Mouse (Mus musculus): ENCODE measurements around the gene Clint1. TPM values are rescaled to one million over a fixed set of nuclear protein-coding genes. Genes with fewer than 3 reads are reported as not detected.

The Clint1 gene
- polyA plus RNA-seq, 1 experiment from 2014 or later = 103 TPM

DNA sequence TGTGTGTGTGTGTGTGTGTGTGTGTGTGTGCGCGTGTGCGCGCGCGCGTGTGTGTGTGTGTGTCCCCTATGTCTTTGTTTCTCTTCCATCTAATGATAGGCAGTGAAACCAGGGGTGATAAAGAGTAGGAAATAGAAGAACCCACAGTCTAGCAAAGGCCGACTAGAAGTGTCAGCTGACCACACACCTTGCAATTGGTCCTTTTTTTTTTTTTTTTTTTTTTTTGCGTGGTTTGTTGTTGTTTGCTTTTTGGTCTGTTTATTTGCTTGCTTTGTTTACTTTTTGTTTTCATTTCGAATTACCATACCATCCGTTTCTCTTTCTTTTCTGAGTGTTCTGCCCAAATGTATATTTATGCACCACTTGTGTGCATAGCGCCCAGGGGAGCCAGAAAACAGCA, 3.6 kb upstream of the Clint1 start:
- 85% methylated on average over 12 of the region's 12 CpGs for WGBS
- H3K4me1 ChIP-seq (replicated peaks) = peaks cover 26% of the 10 kb centered on the region
- no peaks in the 10 kb centered on the region for H3K9me3 ChIP-seq
- ATAC-seq (ENCODE audit: insufficient number of reproducible peaks, insufficient read depth, low FRiP score, low TSS enrichment, low read depth) = no peak
- no peak overlapping the region for H3K4me3 ChIP-seq (replicated peaks)
- no peak overlapping the region for H3K9ac ChIP-seq (replicated peaks)
- no peak overlapping the region for H3K4me2 ChIP-seq
- H3K27ac ChIP-seq = 0 out of 2 replicates have a peak overlapping the region, but pooled peaks have one; percentile 12
- H3K27me3 ChIP-seq = no peaks in the 10 kb centered on the region
- 0 out of 2 replicates have a peak, but pooled peaks cover 2% of the 10 kb centered on the region for H3K36me3 ChIP-seq

DNA sequence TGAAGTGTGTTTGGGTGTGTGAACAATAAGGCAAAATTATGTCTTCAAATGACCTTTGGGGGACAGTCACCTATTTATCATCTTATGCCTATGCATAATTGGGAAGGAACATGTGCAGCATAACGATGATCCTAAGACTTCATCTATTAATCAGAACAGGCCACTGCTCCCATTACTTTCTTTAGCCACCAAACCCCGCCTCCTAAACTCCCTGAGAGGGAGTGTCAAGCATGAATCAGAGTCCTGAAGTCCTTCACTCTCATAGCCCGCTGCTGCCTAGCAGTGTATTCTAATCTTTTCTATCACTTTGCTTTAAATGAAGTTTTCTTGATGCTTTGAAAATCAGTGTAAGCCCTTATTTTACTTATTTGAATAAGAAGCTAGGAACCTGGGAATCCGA, 2.6 kb upstream of the Clint1 start:
- no peaks in the 10 kb centered on the region for H3K27me3 ChIP-seq
- no peak overlapping the region for H3K27ac ChIP-seq
- peaks cover 30% of the 10 kb centered on the region for H3K4me1 ChIP-seq (replicated peaks)
- no peaks in the 10 kb centered on the region for H3K9me3 ChIP-seq
- H3K9ac ChIP-seq (replicated peaks) = no peak overlapping the region
- no peak for ATAC-seq (ENCODE audit: insufficient number of reproducible peaks, insufficient read depth, low FRiP score, low TSS enrichment, low read depth)
- H3K36me3 ChIP-seq = peaks cover 10% of the 10 kb centered on the region; the same call in 1 of the 2 replicates
- WGBS = 84% methylated on average over 4 of the region's 4 CpGs
- H3K4me3 ChIP-seq (replicated peaks) = no peak overlapping the region
- H3K4me2 ChIP-seq = no peak overlapping the region

DNA sequence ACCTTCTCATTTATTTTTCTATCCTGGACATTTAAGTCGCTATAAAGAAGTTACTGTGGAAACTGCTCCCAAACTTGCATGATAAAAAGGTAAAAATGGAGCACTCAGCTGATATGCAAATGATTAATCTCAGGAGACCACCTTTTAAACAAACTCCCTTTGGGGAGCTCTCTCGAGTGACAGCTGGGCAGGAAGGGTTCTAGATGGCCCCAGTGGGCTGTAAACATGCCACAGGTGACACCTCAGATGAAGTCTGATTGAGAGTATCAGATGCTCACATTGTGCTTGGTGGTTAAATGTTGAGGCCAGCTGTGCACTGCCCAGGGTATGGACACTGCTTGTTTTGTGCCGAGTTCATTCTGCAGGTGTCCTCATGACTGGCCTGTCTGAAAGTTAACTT, 2.0 kb upstream of the Clint1 start:
- peaks cover 15% of the 10 kb centered on the region; the same call in 1 of the 2 replicates for H3K36me3 ChIP-seq
- no peak overlapping the region for H3K4me2 ChIP-seq
- WGBS = 49% methylated on average over 3 of the region's 3 CpGs
- H3K27me3 ChIP-seq = no peaks in the 10 kb centered on the region
- H3K4me3 ChIP-seq (replicated peaks) = no peak overlapping the region
- H3K9me3 ChIP-seq = no peaks in the 10 kb centered on the region
- no peak overlapping the region for H3K27ac ChIP-seq
- H3K4me1 ChIP-seq (replicated peaks) = peaks cover 33% of the 10 kb centered on the region
- no peak for ATAC-seq (ENCODE audit: insufficient number of reproducible peaks, insufficient read depth, low FRiP score, low TSS enrichment, low read depth)
- H3K9ac ChIP-seq (replicated peaks) = no peak overlapping the region

DNA sequence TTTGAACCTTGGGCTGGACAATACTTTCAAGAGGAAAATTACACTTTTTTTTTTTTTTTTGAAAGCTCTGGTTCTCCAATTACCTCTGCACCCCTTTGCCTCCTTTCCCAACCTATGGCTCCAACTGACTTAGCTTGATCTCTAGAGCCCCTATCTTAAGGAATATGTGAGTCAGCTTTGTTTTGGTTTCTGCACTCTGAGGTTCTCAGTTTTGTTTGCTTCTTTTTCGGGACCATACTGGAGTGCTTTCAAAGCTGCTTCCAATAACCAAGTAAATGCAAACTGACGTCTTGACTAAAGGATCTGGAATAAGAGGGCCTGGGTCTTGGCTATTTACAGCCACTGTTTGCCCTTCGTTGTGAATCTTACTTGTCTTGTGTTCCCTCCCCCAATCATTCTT, 1.5 kb upstream of the Clint1 start:
- H3K4me2 ChIP-seq = no peak overlapping the region
- 38% methylated on average over 3 of the region's 3 CpGs for WGBS
- peaks cover 36% of the 10 kb centered on the region for H3K4me1 ChIP-seq (replicated peaks)
- no peak overlapping the region for H3K27ac ChIP-seq
- H3K9me3 ChIP-seq = no peaks in the 10 kb centered on the region
- H3K4me3 ChIP-seq (replicated peaks) = no peak overlapping the region
- ATAC-seq (ENCODE audit: insufficient number of reproducible peaks, insufficient read depth, low FRiP score, low TSS enrichment, low read depth) = no peak
- peaks cover 15% of the 10 kb centered on the region; the same call in 1 of the 2 replicates for H3K36me3 ChIP-seq
- H3K9ac ChIP-seq (replicated peaks) = no peak overlapping the region
- H3K27me3 ChIP-seq = no peaks in the 10 kb centered on the region

DNA sequence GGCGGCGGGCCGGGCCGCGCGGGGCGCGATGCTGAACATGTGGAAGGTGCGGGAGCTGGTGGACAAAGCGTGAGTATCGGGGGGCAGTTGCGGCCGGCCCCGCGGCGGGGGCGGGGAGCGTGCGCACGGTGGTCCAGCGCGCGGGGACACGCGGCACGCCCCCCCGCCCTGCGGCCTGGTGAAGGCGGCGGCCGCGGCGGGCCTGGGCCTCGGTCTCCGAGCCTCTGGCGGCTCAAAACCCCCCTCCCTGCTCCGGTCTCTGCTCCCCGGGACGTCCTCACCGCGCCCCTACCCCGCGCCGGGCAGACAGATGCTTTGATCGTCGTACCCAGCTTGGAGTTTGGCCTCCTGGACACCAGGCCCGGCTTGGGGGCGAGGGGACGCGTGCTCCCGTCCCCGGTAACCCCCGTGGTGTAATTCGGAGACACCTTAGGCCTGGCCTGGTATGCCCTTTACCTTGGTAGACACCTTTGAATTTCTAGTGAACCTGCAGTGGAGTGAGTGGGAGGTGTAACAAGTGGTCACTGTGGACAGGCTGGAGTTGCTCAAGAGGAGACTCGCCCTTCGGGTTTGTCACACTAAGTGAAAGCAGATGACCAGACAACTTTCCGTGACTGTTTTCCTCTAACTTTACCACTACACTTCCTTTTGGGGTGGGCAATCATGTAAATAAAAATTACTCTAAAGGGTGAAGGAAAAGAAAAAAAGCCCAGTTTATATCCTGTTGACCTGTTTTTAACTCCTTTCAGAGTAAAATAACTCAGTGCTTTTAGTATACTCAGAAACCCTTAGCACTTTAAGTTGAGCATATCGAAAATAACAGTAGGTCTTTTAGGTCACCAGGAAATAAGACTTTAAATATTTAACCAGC, 508 bp downstream of the Clint1 start:
- 1% methylated on average over 36 of the region's 58 CpGs for WGBS
- H3K27ac ChIP-seq = peak overlapping the region; percentile 84
- peak overlapping the region; percentile 100 for H3K4me3 ChIP-seq (replicated peaks)
- H3K4me1 ChIP-seq (replicated peaks) = peaks cover 36% of the 10 kb centered on the region
- peaks cover 26% of the 10 kb centered on the region; the same call in 1 of the 2 replicates for H3K36me3 ChIP-seq
- H3K9ac ChIP-seq (replicated peaks) = peak overlapping the region; percentile 94
- H3K9me3 ChIP-seq = no peaks in the 10 kb centered on the region
- peak; percentile 64 for ATAC-seq (ENCODE audit: insufficient number of reproducible peaks, insufficient read depth, low FRiP score, low TSS enrichment, low read depth)
- H3K27me3 ChIP-seq = no peaks in the 10 kb centered on the region
- H3K4me2 ChIP-seq = peak overlapping the region; percentile 64

DNA sequence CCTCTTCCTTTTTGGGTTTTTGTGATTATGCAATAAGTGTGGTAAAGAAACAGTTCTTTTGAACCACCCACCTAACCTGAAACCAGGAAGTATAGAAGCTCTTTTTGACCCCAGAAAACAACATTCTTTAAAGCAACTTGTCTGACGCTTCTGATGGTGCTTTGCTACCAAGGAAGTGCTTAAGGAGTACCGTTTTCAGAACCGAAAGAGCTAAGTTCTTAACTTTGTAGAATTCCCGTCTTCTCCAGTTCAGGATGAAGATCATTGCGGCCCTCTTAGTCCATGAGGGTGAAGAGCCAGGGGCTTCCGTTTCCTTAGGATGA, 1.1 kb downstream of the Clint1 start:
- peak overlapping the region; percentile 64 for H3K4me2 ChIP-seq
- WGBS = 71% methylated on average over 6 of the region's 6 CpGs
- ATAC-seq (ENCODE audit: insufficient number of reproducible peaks, insufficient read depth, low FRiP score, low TSS enrichment, low read depth) = no peak
- peaks cover 30% of the 10 kb centered on the region for H3K4me1 ChIP-seq (replicated peaks)
- peaks cover 28% of the 10 kb centered on the region; the same call in 1 of the 2 replicates for H3K36me3 ChIP-seq
- H3K9ac ChIP-seq (replicated peaks) = peak overlapping the region; percentile 94; the same call in 1 of the 2 replicates
- no peak overlapping the region for H3K27ac ChIP-seq
- H3K9me3 ChIP-seq = no peaks in the 10 kb centered on the region
- no peaks in the 10 kb centered on the region for H3K27me3 ChIP-seq
- H3K4me3 ChIP-seq (replicated peaks) = peak overlapping the region; percentile 100

DNA sequence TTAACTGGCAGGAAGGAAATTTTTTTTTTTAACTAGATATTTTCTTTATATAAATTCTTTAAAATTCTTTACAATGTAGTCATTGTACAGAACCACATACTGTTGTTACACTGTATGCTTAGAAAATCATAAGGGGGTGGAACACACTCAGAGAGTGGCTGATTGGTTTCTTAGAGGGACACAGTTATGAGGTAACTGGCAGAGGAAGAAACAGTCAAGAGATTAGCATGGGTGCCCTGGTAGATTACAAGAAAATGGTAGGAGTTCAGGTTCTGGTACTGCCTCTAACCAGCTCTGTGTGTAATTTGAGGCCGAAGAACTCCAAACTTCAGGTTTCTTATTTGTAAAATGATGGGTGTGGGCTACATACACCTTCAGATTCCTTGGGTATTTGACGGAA, 2.1 kb downstream of the Clint1 start:
- no peak for ATAC-seq (ENCODE audit: insufficient number of reproducible peaks, insufficient read depth, low FRiP score, low TSS enrichment, low read depth)
- H3K36me3 ChIP-seq = peaks cover 37% of the 10 kb centered on the region; the same call in 1 of the 2 replicates
- H3K9ac ChIP-seq (replicated peaks) = no peak overlapping the region
- H3K4me1 ChIP-seq (replicated peaks) = peaks cover 28% of the 10 kb centered on the region
- 95% methylated on average over 2 of the region's 2 CpGs for WGBS
- no peaks in the 10 kb centered on the region for H3K27me3 ChIP-seq
- no peaks in the 10 kb centered on the region for H3K9me3 ChIP-seq
- H3K4me2 ChIP-seq = peak overlapping the region; percentile 64; the same call in 1 of the 2 replicates
- H3K4me3 ChIP-seq (replicated peaks) = no peak overlapping the region
- no peak overlapping the region for H3K27ac ChIP-seq

DNA sequence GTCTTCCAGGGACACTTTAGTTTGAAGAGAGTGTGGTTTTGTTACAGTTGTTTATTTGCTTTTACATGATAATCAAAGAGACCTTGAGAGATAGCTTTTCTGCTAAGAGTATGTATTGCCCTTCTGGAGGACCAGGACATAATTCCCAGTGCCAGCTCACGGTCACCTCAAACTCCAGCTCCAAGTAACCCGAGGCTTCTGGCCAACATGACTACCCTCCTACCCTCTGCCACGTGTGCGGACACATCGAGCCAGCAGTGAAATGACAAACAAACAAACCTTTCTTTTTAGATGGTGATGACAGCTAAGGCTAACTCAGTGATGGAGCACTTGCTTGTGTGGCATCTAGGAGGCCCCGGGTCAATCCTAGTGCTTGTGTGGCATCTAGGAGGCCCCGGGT, 2.5 kb downstream of the Clint1 start:
- H3K4me2 ChIP-seq = no peak overlapping the region
- H3K9ac ChIP-seq (replicated peaks) = no peak overlapping the region
- peaks cover 38% of the 10 kb centered on the region; the same call in 1 of the 2 replicates for H3K36me3 ChIP-seq
- no peak for ATAC-seq (ENCODE audit: insufficient number of reproducible peaks, insufficient read depth, low FRiP score, low TSS enrichment, low read depth)
- no peak overlapping the region for H3K27ac ChIP-seq
- H3K27me3 ChIP-seq = no peaks in the 10 kb centered on the region
- H3K9me3 ChIP-seq = no peaks in the 10 kb centered on the region
- H3K4me3 ChIP-seq (replicated peaks) = no peak overlapping the region
- H3K4me1 ChIP-seq (replicated peaks) = peaks cover 28% of the 10 kb centered on the region
- 81% methylated on average over 7 of the region's 7 CpGs for WGBS

DNA sequence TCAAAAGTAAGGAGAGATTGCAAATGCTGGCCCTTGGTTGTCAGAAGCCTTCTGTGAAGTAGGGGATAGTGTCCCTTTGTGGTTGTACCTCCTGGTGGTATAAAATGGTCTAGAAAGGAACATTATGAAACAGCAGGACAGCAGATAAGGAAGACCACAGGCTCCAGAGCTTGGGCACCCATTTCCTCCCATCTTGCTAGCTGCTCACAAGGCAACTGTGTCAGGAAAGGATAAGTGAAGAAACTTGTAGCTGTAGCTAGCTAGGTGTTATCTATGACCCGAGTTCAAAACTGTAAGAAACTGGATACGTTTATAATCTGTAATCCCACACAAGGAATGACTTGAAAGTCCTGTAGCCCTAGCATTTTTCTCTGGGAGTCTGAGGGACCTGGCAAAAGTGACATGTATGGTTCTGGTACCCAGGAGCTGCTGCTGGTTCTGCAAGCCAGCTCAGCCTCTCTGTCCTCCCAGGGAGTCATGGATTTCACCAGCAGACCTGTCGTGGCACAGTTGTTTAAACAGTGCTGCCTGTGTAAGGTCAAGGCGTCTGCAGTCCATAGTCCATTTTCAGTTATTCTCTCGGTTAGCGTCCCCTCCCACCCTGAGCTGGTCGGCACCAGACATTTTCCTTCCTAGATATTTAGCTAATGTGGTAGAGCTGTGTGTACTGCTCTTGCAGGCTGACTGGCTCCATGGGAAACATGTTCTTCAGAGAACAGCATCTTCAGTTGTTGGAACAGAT, 3.7 kb downstream of the Clint1 start:
- H3K4me3 ChIP-seq (replicated peaks) = no peak overlapping the region
- no peaks in the 10 kb centered on the region for H3K27me3 ChIP-seq
- peaks cover 28% of the 10 kb centered on the region for H3K4me1 ChIP-seq (replicated peaks)
- H3K27ac ChIP-seq = no peak overlapping the region
- H3K9ac ChIP-seq (replicated peaks) = no peak overlapping the region
- WGBS = 75% methylated on average over 7 of the region's 7 CpGs
- no peak overlapping the region for H3K4me2 ChIP-seq
- no peak for ATAC-seq (ENCODE audit: insufficient number of reproducible peaks, insufficient read depth, low FRiP score, low TSS enrichment, low read depth)
- H3K36me3 ChIP-seq = peaks cover 46% of the 10 kb centered on the region
- H3K9me3 ChIP-seq = no peaks in the 10 kb centered on the region

DNA sequence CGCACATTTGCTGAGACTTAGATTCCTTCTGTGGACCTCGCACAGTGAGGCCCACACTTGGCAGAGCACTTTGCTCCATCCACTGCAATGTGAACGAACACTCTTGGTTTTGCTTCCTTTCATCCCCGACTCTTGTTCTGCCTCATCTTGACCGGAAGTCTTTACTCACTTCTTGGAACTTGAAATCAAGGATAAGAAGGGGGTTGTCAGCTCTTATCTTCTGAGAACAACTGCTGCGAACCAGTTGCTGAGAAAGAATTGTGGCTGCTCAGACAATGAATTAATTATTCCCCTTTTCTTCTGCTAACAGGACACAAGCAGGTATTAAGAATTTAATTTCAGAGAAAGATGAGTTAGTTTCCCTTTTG, 4.3 kb downstream of the Clint1 start:
- Histone ChIP-seq H3K4me2 (no peak overlapping the region), H3K36me3 (peaks cover 48% of the 10 kb centered on the region), H3K27ac (no peak overlapping the region), H3K9me3 (no peaks in the 10 kb centered on the region), H3K4me3 (replicated peaks) (no peak overlapping the region), H3K27me3 (no peaks in the 10 kb centered on the region), H3K9ac (replicated peaks) (no peak overlapping the region), H3K4me1 (replicated peaks) (peaks cover 30% of the 10 kb centered on the region)
- ATAC-seq (ENCODE audit: insufficient number of reproducible peaks, insufficient read depth, low FRiP score, low TSS enrichment, low read depth) = no peak
- 88% methylated on average over 6 of the region's 6 CpGs for WGBS

DNA sequence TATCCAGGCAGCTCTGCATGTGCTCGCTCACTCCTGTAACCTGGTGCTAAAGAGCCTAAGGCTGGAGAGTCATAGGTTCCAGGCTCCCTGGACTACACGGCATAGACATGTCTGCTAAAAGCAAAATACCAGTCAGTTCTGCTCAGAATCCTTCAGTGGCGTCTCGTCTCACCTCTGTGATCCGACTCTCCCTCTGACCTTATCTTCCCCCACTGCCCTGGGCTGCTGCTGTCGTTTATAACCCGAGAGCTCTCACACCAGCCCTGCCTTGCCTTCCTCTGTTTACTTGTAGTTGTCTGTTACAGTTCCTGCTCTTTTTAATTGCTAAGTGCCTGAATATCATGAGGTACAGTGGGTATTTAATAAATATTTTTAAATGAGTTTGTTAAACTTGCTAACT, 9.5 kb downstream of the Clint1 start:
- 57% methylated on average over 7 of the region's 7 CpGs for WGBS
- no peak overlapping the region for H3K9ac ChIP-seq (replicated peaks)
- peaks cover 37% of the 10 kb centered on the region for H3K36me3 ChIP-seq
- no peak for ATAC-seq (ENCODE audit: insufficient number of reproducible peaks, insufficient read depth, low FRiP score, low TSS enrichment, low read depth)
- H3K4me2 ChIP-seq = no peak overlapping the region
- H3K27ac ChIP-seq = no peak overlapping the region
- peaks cover 13% of the 10 kb centered on the region; the same call in 1 of the 2 replicates for H3K4me1 ChIP-seq (replicated peaks)
- H3K9me3 ChIP-seq = no peaks in the 10 kb centered on the region
- H3K4me3 ChIP-seq (replicated peaks) = no peak overlapping the region
- H3K27me3 ChIP-seq = no peaks in the 10 kb centered on the region
